Mouse (Mus musculus): ENCODE data around the gene Gm19935.

Gene Gm19935

GRCm38 (mm10) chr8:90817293-90817692, at the start of gene Gm19935:
TSS of gene Gm19935 (minus strand) at chr8:90817393.
- DNase-seq (ENCODE audit: extremely low read depth, low read depth) = no peak

- no peak for DNase-seq (ENCODE audit: extremely low read depth, low read depth)
These were observed 44.8 kb upstream of the Gm19935 start for GRCm38 (mm10) chr8:90862038-90862437.

- DNase-seq (ENCODE audit: extremely low read depth, low read depth) = no peak
These were observed 44.2 kb upstream of the Gm19935 start for GRCm38 (mm10) chr8:90861266-90861944.

GRCm38 (mm10) chr8:90858071-90858470, 40.9 kb upstream of the Gm19935 start:
- DNase-seq (ENCODE audit: extremely low read depth, low read depth) = no peak

- no peak for DNase-seq (ENCODE audit: extremely low read depth, low read depth)
These were observed 39.8 kb upstream of the Gm19935 start for GRCm38 (mm10) chr8:90856952-90857351.

- no peak for DNase-seq (ENCODE audit: extremely low read depth, low read depth)
These were observed 39.0 kb upstream of the Gm19935 start for GRCm38 (mm10) chr8:90856171-90856570.

GRCm38 (mm10) chr8:90854671-90855161, 37.5 kb upstream of the Gm19935 start:
- no peak for DNase-seq (ENCODE audit: extremely low read depth, low read depth)

- DNase-seq (ENCODE audit: extremely low read depth, low read depth) = no peak
These were observed 36.9 kb upstream of the Gm19935 start for GRCm38 (mm10) chr8:90853971-90854670.

GRCm38 (mm10) chr8:90851544-90851943, 34.4 kb upstream of the Gm19935 start:
- DNase-seq (ENCODE audit: extremely low read depth, low read depth) = no peak

- DNase-seq (ENCODE audit: extremely low read depth, low read depth) = no peak
These were observed 32.4 kb upstream of the Gm19935 start for GRCm38 (mm10) chr8:90849462-90850050.

GRCm38 (mm10) chr8:90847980-90848379, 30.8 kb upstream of the Gm19935 start:
- DNase-seq (ENCODE audit: extremely low read depth, low read depth) = no peak

GRCm38 (mm10) chr8:90844179-90844967, 27.2 kb upstream of the Gm19935 start:
- DNase-seq (ENCODE audit: extremely low read depth, low read depth) = no peak

GRCm38 (mm10) chr8:90843127-90843526, 25.9 kb upstream of the Gm19935 start:
- DNase-seq (ENCODE audit: extremely low read depth, low read depth) = no peak

GRCm38 (mm10) chr8:90841321-90841720, 24.1 kb upstream of the Gm19935 start:
- DNase-seq (ENCODE audit: extremely low read depth, low read depth) = no peak

GRCm38 (mm10) chr8:90839725-90840714, 22.8 kb upstream of the Gm19935 start:
- DNase-seq (ENCODE audit: extremely low read depth, low read depth) = no peak

GRCm38 (mm10) chr8:90837440-90837839, 20.2 kb upstream of the Gm19935 start:
- DNase-seq (ENCODE audit: extremely low read depth, low read depth) = no peak

GRCm38 (mm10) chr8:90834321-90834672, 17.1 kb upstream of the Gm19935 start:
- no peak for DNase-seq (ENCODE audit: extremely low read depth, low read depth)

GRCm38 (mm10) chr8:90833628-90834320, 16.6 kb upstream of the Gm19935 start:
- DNase-seq (ENCODE audit: extremely low read depth, low read depth) = no peak

GRCm38 (mm10) chr8:90832576-90833289, 15.5 kb upstream of the Gm19935 start:
- DNase-seq (ENCODE audit: extremely low read depth, low read depth) = no peak
